Mouse (Mus musculus) heart, embryonic 14.5 days (tissue): ENCODE results near the gene Cd27. TPM values are rescaled to one million over a fixed set of nuclear protein-coding genes. Genes with fewer than 3 reads are reported as not detected.
A peak's percentile ranks its signal among the peaks of the same experiment; 100 is the strongest.

Experiments
- ATAC-seq: fragments of 200-750 bp; cut with Nextera tagmentation; 2 replicates; pipeline ENCODE4 v1.8.0; 2017; ENCODE audit warnings: low read depth, moderate TSS enrichment; ENCODE audit not compliant: insufficient number of reproducible peaks, insufficient read depth, low FRiP score
- H3K27ac ChIP-seq, 2 experiments: fragments of 200-500 bp in 1 of 2; fragments of 300-500 bp in 1 of 2; sonication (generic) in 1 of 2; replicated peaks in 1 of 2; 2 replicates each; pipeline ENCODE4 v1.5.1; 2012 to 2014; ENCODE audit warnings: low read depth in 2 of 2, low read length in 2 of 2, control low read depth in 1 of 2, mild to moderate bottlenecking in 1 of 2, mixed read lengths in 1 of 2; ENCODE audit not compliant: control insufficient read depth in 1 of 2, insufficient read depth in 1 of 2
- H3K27me3 ChIP-seq: fragments of 300-500 bp; sonication (generic); 2 replicates; pipeline ENCODE4 v1.6.1; 2014; ENCODE audit warnings: mild to moderate bottlenecking, low read length, control low read depth; ENCODE audit not compliant: control insufficient read depth, insufficient read depth
- H3K36me3 ChIP-seq: fragments of 300-500 bp; sonication (generic); 2 replicates; pipeline ENCODE4 v1.6.1; 2014; ENCODE audit warnings: mild to moderate bottlenecking, control low read depth, low read length, mixed read lengths; ENCODE audit not compliant: control insufficient read depth, insufficient read depth
- H3K4me1 ChIP-seq, 2 experiments: fragments of 200-500 bp in 1 of 2; fragments of 300-500 bp in 1 of 2; sonication (generic) in 1 of 2; 2 replicates each; pipeline ENCODE4 v1.6.1; 2012 to 2014; ENCODE audit warnings: low read length in 2 of 2, control low read depth in 1 of 2, mixed read lengths in 1 of 2; ENCODE audit not compliant: control insufficient read depth in 2 of 2, insufficient read depth in 2 of 2
- H3K4me2 ChIP-seq: fragments of 300-500 bp; sonication (generic); 2 replicates; pipeline ENCODE4 v1.6.1; 2014; ENCODE audit warnings: mild to moderate bottlenecking, low read length
- H3K4me3 ChIP-seq, 2 experiments: fragments of 200-500 bp in 1 of 2; fragments of 300-500 bp in 1 of 2; sonication (generic) in 1 of 2; 2 replicates each; pipeline ENCODE4 v1.5.1; 2012 to 2014; ENCODE audit warnings: low read length in 2 of 2, mild to moderate bottlenecking in 2 of 2, control low read depth in 1 of 2, low read depth in 1 of 2, moderate library complexity in 1 of 2; ENCODE audit not compliant: control insufficient read depth in 1 of 2, insufficient read depth in 1 of 2
- H3K9ac ChIP-seq: fragments of 300-500 bp; sonication (generic); 2 replicates; pipeline ENCODE4 v1.6.1; 2014; ENCODE audit warnings: mild to moderate bottlenecking, low read length
- H3K9me3 ChIP-seq: fragments of 300-500 bp; sonication (generic); 2 replicates; pipeline ENCODE4 v1.6.1; 2016; ENCODE audit warnings: low read length, control low read depth; ENCODE audit not compliant: control insufficient read depth
- WGBS: fragments of 180-500 bp; shearing (Covaris S2); extraction: QIAGEN DNeasy Blood & Tissue Kit; methylation state at CpG from one replicate; pipeline ENCODE4 v1.1.7; 2014; 5-methylcytosine and 5-hydroxymethylcytosine counted together
- polyA plus RNA-seq: library from polyadenylated mRNA; unstranded; fragments of >200 nt; fragmentation: Nextera tagmentation; extraction: Ambion mirVana; gene quantifications from 2 replicates; pipeline ENCODE4 v1.2.1, GENCODE M21; 2014

Gene Cd27
- polyA plus RNA-seq, 1 experiment from 2014 or later: 2.5 TPM

DNA sequence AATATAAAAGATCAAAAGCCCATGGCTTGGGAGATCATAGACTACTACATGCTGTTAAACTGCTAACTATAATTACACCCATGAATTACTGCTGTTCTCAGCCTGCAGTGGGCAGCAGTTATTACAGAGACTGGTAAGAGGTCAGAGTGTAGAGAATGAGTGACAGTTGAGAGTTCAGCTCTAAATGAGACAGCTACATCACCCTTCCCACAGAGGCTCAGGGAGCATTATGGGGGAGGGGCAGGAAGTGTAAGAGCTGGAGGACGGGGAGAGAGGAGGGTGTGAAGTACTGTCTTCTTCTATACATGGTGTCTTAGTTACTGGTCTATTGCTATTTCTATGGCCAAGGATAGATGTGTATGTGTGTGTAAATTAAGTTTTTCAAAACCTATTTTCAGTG lies 7.7 kb upstream of the Cd27 start:
- Histone ChIP-seq H3K4me1 (0 out of 4 replicates have a peak, but pooled peaks cover 0 to 2% of the 10 kb centered on the region in 2 experiments), H3K4me2 (no peak overlapping the region), H3K27ac (no peak overlapping the region), H3K9ac (no peak overlapping the region), H3K27me3 (no peaks in the 10 kb centered on the region), H3K9me3 (no peaks in the 10 kb centered on the region), H3K4me3 (no peak overlapping the region), H3K36me3 (no peaks in the 10 kb centered on the region)
- ATAC-seq: no peak
- WGBS: 37% methylated on average over 1 of the region's 1 CpGs

DNA sequence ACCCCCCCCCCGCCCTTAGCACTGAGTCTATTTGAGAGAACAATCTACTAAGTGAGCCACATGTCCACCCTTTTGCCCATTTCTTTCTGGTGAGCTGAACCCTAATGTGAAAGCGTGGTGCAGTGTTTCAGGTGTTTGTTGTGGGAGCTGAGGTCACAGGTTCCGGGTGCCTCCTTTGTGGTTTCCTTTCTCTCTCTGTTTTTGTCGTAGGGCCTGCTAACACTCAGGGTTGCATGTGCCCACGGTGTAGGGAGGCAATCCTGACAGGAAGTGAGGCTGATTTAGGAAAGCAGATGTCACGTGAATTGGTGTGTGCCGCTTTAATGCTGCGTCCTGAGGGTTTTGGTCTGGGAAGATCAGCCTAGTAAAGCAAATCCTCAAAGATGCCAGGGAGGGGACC lies 4.8 kb upstream of the Cd27 start:
- Histone ChIP-seq H3K27ac (no peak overlapping the region), H3K4me3 (no peak overlapping the region), H3K36me3 (no peaks in the 10 kb centered on the region), H3K4me2 (no peak overlapping the region), H3K27me3 (no peaks in the 10 kb centered on the region), H3K4me1 (0 out of 4 replicates have a peak, but pooled peaks cover 0 to 2% of the 10 kb centered on the region in 2 experiments), H3K9me3 (no peaks in the 10 kb centered on the region), H3K9ac (no peak overlapping the region)
- no peak for ATAC-seq
- WGBS: 71% methylated on average over 8 of the region's 8 CpGs

- Histone ChIP-seq H3K36me3 (no peaks in the 10 kb centered on the region), H3K27me3 (no peaks in the 10 kb centered on the region), H3K4me1 (0 out of 4 replicates have a peak, but pooled peaks cover 0 to 2% of the 10 kb centered on the region in 2 experiments), H3K4me2 (no peak overlapping the region), H3K27ac (no peak overlapping the region), H3K9me3 (no peaks in the 10 kb centered on the region), H3K9ac (no peak overlapping the region), H3K4me3 (no peak overlapping the region)
- no peak for ATAC-seq
- WGBS: 68% methylated on average over 5 of the region's 5 CpGs
Observed at GRCm38 (mm10) chr6:125240617-125241016, 3.8 kb upstream of the Cd27 start.

- H3K9me3 ChIP-seq: no peaks in the 10 kb centered on the region
- peaks cover 0 to 5% of the 10 kb centered on the region in 2 experiments; a peak in 3 of 4 replicates for H3K4me1 ChIP-seq
- WGBS: 80% methylated on average over 5 of the region's 5 CpGs
- no peak overlapping the region for H3K4me3 ChIP-seq
- no peak for ATAC-seq
- H3K27ac ChIP-seq: no peak overlapping the region
- H3K4me2 ChIP-seq: no peak overlapping the region
- no peaks in the 10 kb centered on the region for H3K27me3 ChIP-seq
- no peak overlapping the region for H3K9ac ChIP-seq
- H3K36me3 ChIP-seq: no peaks in the 10 kb centered on the region
Observed at GRCm38 (mm10) chr6:125239547-125239946, 2.7 kb upstream of the Cd27 start.

DNA sequence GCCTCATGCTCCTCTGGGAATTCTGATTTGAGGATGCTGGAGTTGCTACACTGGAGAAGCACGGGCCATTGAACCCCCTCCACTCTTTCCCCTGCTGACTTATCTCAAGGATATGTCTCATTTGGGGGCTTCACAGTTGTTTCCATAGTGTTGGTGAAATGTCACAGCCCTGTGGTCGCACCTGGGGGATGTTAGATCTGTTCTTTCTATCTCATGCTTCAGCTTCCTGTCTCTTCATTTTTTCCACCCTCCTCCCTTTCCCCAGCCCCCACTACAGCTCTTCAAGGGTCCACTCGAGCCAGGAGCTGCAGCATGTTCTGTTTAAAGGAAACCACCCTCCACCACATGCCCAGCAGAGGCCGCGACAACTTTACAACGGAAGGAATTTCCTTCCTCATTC lies 1.6 kb upstream of the Cd27 start:
- WGBS: 35% methylated on average over 6 of the region's 6 CpGs
- H3K9me3 ChIP-seq: no peaks in the 10 kb centered on the region
- no peak overlapping the region for H3K4me3 ChIP-seq
- peaks cover 8 to 11% of the 10 kb centered on the region in 2 experiments for H3K4me1 ChIP-seq
- H3K27me3 ChIP-seq: no peaks in the 10 kb centered on the region
- no peak for ATAC-seq
- H3K4me2 ChIP-seq: no peak overlapping the region
- no peak overlapping the region for H3K9ac ChIP-seq
- H3K27ac ChIP-seq: no peak overlapping the region
- H3K36me3 ChIP-seq: no peaks in the 10 kb centered on the region

- H3K27ac ChIP-seq: no peak overlapping the region
- no peak for ATAC-seq
- no peaks in the 10 kb centered on the region for H3K9me3 ChIP-seq
Observed at GRCm38 (mm10) chr6:125237421-125237820, 611 bp upstream of the Cd27 start.

DNA sequence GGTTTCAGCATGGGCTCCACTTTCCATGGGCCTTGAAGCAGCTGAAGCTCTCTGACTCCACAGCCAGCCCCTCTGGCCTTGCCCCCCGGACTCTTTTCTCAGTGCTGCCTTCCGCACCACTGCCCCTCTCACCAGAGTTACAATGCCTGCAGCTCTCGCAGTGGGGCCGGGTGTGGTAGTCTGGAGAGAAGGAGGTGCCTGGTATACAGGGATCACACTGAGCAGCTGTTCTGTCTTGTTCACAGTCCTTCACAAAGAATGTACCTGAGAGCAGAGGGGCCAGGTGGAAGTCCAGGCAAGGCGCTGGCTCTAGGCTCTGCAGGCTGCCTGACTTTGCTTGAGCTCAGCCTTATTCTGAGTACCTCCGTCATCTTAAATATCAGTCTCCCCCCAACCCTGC lies 469 bp downstream of the Cd27 start:
- Histone ChIP-seq H3K4me1 (peaks cover 14 to 16% of the 10 kb centered on the region in 2 experiments), H3K36me3 (no peaks in the 10 kb centered on the region), H3K27me3 (no peaks in the 10 kb centered on the region), H3K9me3 (no peaks in the 10 kb centered on the region), H3K9ac (no peak overlapping the region), H3K4me3 (no peak overlapping the region), H3K4me2 (no peak overlapping the region), H3K27ac (no peak overlapping the region)
- 67% methylated on average over 6 of the region's 6 CpGs for WGBS
- ATAC-seq: no peak

More at GRCm38 (mm10) chr6:125237421-125237820, 611 bp upstream of the Cd27 start:
- 86% methylated on average over 4 of the region's 4 CpGs for WGBS
- H3K4me2 ChIP-seq: no peak overlapping the region
- no peak overlapping the region for H3K9ac ChIP-seq
- H3K36me3 ChIP-seq: no peaks in the 10 kb centered on the region
- no peak overlapping the region for H3K4me3 ChIP-seq
- peaks cover 8 to 11% of the 10 kb centered on the region in 2 experiments for H3K4me1 ChIP-seq
- H3K27me3 ChIP-seq: no peaks in the 10 kb centered on the region

- 60% methylated on average over 5 of the region's 5 CpGs for WGBS
- Histone ChIP-seq H3K36me3 (no peaks in the 10 kb centered on the region), H3K4me1 (peaks cover 16 to 21% of the 10 kb centered on the region in 2 experiments), H3K27ac (peak overlapping the region; percentile 28 to 51; a peak in 1 of 4 replicates), H3K4me3 (no peak overlapping the region), H3K9me3 (no peaks in the 10 kb centered on the region), H3K9ac (peak overlapping the region; percentile 25; the same call in 1 of the 2 replicates), H3K4me2 (peak overlapping the region; percentile 31), H3K27me3 (no peaks in the 10 kb centered on the region)
- no peak for ATAC-seq
Observed at GRCm38 (mm10) chr6:125234520-125234828, 2.3 kb downstream of the Cd27 start.
